Mouse (Mus musculus): ENCODE results near the gene Tll2.

GRCm38 (mm10) chr19:41246271-41246670 lies 39.6 kb upstream of the Tll2 start:
- TF ChIP-seq CTCF (IDR thresholded peaks at IDR 0.05; ENCODE audit: low read depth), result no peak
- no peak for TF ChIP-seq EP300 (IDR thresholded peaks at IDR 0.05; ENCODE audit: low read depth)
